Mouse (Mus musculus) activated CD4-positive, CD25-positive, alpha-beta regulatory T cell, adult 9 weeks (primary cell): Measurements from ENCODE around the gene Abraxas2. TPM values are rescaled to one million over a fixed set of nuclear protein-coding genes. Genes with fewer than 3 reads are reported as not detected.

Source experiments
- polyA plus RNA-seq: library from polyadenylated mRNA; unstranded; fragments of 100-300 nt; shearing (Covaris generic); gene quantifications from one replicate; pipeline ENCODE4 v1.2.1, GENCODE M21; 2017

Gene Abraxas2
- 37.6 TPM for polyA plus RNA-seq

GRCm38 (mm10) chr7:132859042-132859958 lies at the start of gene Abraxas2:
Gene Abraxas2, plus strand, starts transcription at chr7:132859225.

GRCm38 (mm10) chr7:132813416-132814088 lies 45.5 kb upstream of the Abraxas2 start, which contains the start of gene Fam53b:
Gene Fam53b, minus strand, starts transcription at chr7:132813886.

GRCm38 (mm10) chr7:132852173-132852844 lies 6.7 kb upstream of the Abraxas2 start, which contains the start of gene Eef1akmt2:
Gene Eef1akmt2, minus strand, starts transcription at chr7:132852673.

GRCm38 (mm10) chr7:132930850-132931559 lies 72.0 kb downstream of the Abraxas2 start, which contains the start of gene Zranb1:
Gene Zranb1, plus strand, starts transcription at chr7:132931142.

Other genes starting within 250 kb of the Abraxas2 start
- gene Lhpp, start 248.6 kb upstream of the Abraxas2 start, polyA plus RNA-seq: 3.7 TPM
- gene Fam53b, start 45.3 kb upstream of the Abraxas2 start, polyA plus RNA-seq: 134 TPM
- gene Eef1akmt2, start 6.6 kb upstream of the Abraxas2 start, polyA plus RNA-seq: 54.1 TPM
- gene Zranb1, start 71.9 kb downstream of the Abraxas2 start, polyA plus RNA-seq: 5.1 TPM